Mouse (Mus musculus): Measurements from ENCODE around the gene Osbpl5. TPM values are rescaled to one million over a fixed set of nuclear protein-coding genes. Genes with fewer than 3 reads are reported as not detected.
"Not testable (repeated sequence)": the region's sequence is repeated elsewhere in the genome, so short reads cannot be mapped to it uniquely, and the experiment has no call there.

Gene Osbpl5
- polyA plus RNA-seq, 1 experiment = 8.2 TPM

DNA sequence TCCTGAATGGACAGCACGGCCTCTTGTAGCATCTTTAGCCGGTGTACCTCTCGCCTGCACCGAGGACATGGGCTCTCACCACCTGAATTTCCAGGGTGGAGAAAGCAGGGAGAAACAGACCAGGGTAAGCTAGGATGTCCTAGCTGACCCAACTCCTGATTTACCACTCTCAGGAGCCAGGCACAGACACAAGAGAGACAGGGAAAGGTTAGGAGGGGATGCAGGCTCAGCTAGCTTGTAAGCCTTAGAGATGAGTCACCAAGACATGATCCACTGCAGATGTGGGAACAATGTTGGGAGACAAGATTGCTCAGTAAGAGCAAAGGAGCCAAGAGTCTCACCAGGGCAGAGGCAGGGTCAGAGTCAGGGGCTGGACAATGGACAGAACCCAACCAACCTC lies 64.9 kb downstream of the Osbpl5 start:
- H3K9me3 ChIP-seq (replicated peaks; ENCODE audit: control insufficient read depth, insufficient read depth, low read length, poor library complexity, severe bottlenecking) = no peaks in the 10 kb centered on the region
- no peaks in the 10 kb centered on the region for H3K36me3 ChIP-seq (ENCODE audit: control insufficient read depth, insufficient read depth, low read length, poor library complexity, severe bottlenecking)
- H3K27me3 ChIP-seq (ENCODE audit: control insufficient read depth, insufficient read depth, low read length, poor library complexity, severe bottlenecking) = no peaks in the 10 kb centered on the region
- no peak overlapping the region for H3K9ac ChIP-seq (ENCODE audit: low read depth, poor library complexity, severe bottlenecking)
- no peak overlapping the region for H3K4me3 ChIP-seq (ENCODE audit: low read depth, low read length)
- H3K27ac ChIP-seq (ENCODE audit: insufficient read depth, low read length) = no peak overlapping the region
- TF ChIP-seq POLR2A (IDR thresholded peaks at IDR 0.05; ENCODE audit: insufficient read depth, low read length) (no peak), EP300 (IDR thresholded peaks at IDR 0.05; ENCODE audit: insufficient read depth, low read depth, low read length) (no peak), CTCF (IDR thresholded peaks at IDR 0.05; ENCODE audit: low read depth, low read length) (no peak)
- no peaks in the 10 kb centered on the region for H3K4me1 ChIP-seq (ENCODE audit: control insufficient read depth, insufficient read depth, low read length)

DNA sequence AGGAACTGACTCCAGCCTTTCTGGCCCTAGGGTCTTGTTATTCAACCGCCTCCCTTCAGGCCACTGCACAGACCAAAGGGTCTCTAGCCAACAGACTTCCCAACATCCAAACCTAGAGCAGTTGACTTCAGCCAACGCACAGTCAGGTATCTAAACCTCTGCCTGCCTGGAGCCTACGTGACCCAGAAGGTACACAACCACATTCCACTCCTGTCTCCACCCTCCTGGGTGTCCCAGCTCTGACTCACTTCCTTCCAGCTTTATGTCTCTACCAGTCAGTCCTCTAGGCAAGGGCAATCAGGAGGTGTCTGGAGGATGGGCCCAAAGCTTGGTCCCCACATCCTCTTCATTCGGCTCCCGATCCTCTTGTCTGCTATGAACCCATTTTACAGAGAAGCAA lies 65.6 kb downstream of the Osbpl5 start:
- no peak for TF ChIP-seq POLR2A (IDR thresholded peaks at IDR 0.05; ENCODE audit: insufficient read depth, low read length)
- no peak for TF ChIP-seq EP300 (IDR thresholded peaks at IDR 0.05; ENCODE audit: insufficient read depth, low read depth, low read length)
- TF ChIP-seq CTCF (IDR thresholded peaks at IDR 0.05; ENCODE audit: low read depth, low read length) = no peak
- Histone ChIP-seq H3K36me3 (ENCODE audit: control insufficient read depth, insufficient read depth, low read length, poor library complexity, severe bottlenecking) (no peaks in the 10 kb centered on the region), H3K27ac (ENCODE audit: insufficient read depth, low read length) (no peak overlapping the region), H3K4me1 (ENCODE audit: control insufficient read depth, insufficient read depth, low read length) (no peaks in the 10 kb centered on the region), H3K9ac (ENCODE audit: low read depth, poor library complexity, severe bottlenecking) (no peak overlapping the region), H3K27me3 (ENCODE audit: control insufficient read depth, insufficient read depth, low read length, poor library complexity, severe bottlenecking) (no peaks in the 10 kb centered on the region), H3K4me3 (ENCODE audit: low read depth, low read length) (no peak overlapping the region), H3K9me3 (replicated peaks; ENCODE audit: control insufficient read depth, insufficient read depth, low read length, poor library complexity, severe bottlenecking) (no peaks in the 10 kb centered on the region)

DNA sequence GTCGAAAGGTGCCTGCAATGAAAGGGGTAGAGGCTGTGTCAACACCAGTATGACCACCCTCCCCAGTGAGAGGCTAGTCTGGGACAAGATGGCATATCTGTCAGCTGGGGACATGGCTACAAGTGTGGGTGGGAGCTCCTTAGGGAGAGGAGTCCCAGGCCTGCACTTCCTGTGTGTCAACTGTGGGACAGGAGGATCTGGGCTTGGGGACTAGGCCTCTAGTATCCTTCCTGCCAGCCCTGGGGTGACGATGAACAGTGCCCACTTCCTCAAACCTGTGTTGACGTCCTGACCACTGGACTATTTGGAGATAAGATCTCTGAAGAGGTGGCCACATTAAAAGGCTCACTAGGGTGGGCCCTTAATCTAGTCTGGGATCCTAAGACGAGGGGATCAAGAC lies 66.8 kb downstream of the Osbpl5 start:
- Histone ChIP-seq H3K27ac (ENCODE audit: insufficient read depth, low read length) (no peak overlapping the region), H3K9ac (ENCODE audit: low read depth, poor library complexity, severe bottlenecking) (no peak overlapping the region), H3K27me3 (ENCODE audit: control insufficient read depth, insufficient read depth, low read length, poor library complexity, severe bottlenecking) (no peaks in the 10 kb centered on the region), H3K9me3 (replicated peaks; ENCODE audit: control insufficient read depth, insufficient read depth, low read length, poor library complexity, severe bottlenecking) (no peaks in the 10 kb centered on the region), H3K36me3 (ENCODE audit: control insufficient read depth, insufficient read depth, low read length, poor library complexity, severe bottlenecking) (no peaks in the 10 kb centered on the region), H3K4me1 (ENCODE audit: control insufficient read depth, insufficient read depth, low read length) (no peaks in the 10 kb centered on the region), H3K4me3 (ENCODE audit: low read depth, low read length) (no peak overlapping the region)
- no peak for TF ChIP-seq POLR2A (IDR thresholded peaks at IDR 0.05; ENCODE audit: insufficient read depth, low read length)
- no peak for TF ChIP-seq CTCF (IDR thresholded peaks at IDR 0.05; ENCODE audit: low read depth, low read length)
- no peak for TF ChIP-seq EP300 (IDR thresholded peaks at IDR 0.05; ENCODE audit: insufficient read depth, low read depth, low read length)

DNA sequence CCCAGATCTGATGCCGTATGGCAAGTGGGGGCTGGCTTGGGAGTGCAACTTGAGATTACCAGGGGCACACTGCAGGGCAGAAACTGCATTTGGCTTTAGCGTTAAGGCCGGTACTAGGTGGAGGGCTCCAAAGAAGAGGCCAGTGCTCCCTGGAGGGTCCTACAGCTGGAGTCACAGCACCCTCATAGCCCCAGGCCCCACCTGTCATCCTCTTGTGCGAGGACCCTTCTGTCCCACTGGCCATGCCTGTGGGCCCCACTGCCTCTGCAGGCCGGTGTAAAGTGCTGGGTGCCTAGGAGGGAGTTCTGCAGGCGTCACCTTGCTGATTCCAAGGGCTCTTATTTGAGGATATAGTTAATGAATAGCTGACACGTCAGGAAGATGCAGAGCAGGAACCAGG lies 67.3 kb downstream of the Osbpl5 start:
- H3K4me1 ChIP-seq (ENCODE audit: control insufficient read depth, insufficient read depth, low read length) = no peaks in the 10 kb centered on the region
- H3K4me3 ChIP-seq (ENCODE audit: low read depth, low read length) = no peak overlapping the region
- no peaks in the 10 kb centered on the region for H3K9me3 ChIP-seq (replicated peaks; ENCODE audit: control insufficient read depth, insufficient read depth, low read length, poor library complexity, severe bottlenecking)
- H3K36me3 ChIP-seq (ENCODE audit: control insufficient read depth, insufficient read depth, low read length, poor library complexity, severe bottlenecking) = no peaks in the 10 kb centered on the region
- no peaks in the 10 kb centered on the region for H3K27me3 ChIP-seq (ENCODE audit: control insufficient read depth, insufficient read depth, low read length, poor library complexity, severe bottlenecking)
- H3K9ac ChIP-seq (ENCODE audit: low read depth, poor library complexity, severe bottlenecking) = no peak overlapping the region
- no peak overlapping the region for H3K27ac ChIP-seq (ENCODE audit: insufficient read depth, low read length)
- TF ChIP-seq EP300 (IDR thresholded peaks at IDR 0.05; ENCODE audit: insufficient read depth, low read depth, low read length) = no peak
- TF ChIP-seq CTCF (IDR thresholded peaks at IDR 0.05; ENCODE audit: low read depth, low read length) = no peak
- no peak for TF ChIP-seq POLR2A (IDR thresholded peaks at IDR 0.05; ENCODE audit: insufficient read depth, low read length)

DNA sequence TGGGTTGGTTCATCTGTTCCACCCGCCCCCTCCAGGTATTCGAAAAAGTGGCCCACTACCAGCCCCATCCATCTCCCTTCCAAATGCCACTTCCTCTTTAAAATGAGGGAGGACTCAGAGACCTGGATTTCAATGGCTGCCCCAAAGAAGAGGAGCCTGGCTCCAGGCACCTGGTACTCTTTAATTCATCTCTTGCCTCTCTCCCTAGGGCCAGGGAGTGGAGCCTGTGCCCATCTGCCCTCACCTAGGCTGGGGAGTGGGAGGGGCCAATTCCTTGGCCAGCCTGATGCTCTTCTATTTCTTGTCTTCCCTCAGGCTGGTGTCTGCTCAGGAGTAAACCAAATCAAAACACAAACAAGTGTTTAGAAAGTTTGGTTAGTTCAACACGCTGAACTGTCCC lies 70.1 kb downstream of the Osbpl5 start:
- not testable (repeated sequence) for H3K36me3 ChIP-seq (ENCODE audit: control insufficient read depth, insufficient read depth, low read length, poor library complexity, severe bottlenecking); H3K9ac ChIP-seq (ENCODE audit: low read depth, poor library complexity, severe bottlenecking); H3K27me3 ChIP-seq (ENCODE audit: control insufficient read depth, insufficient read depth, low read length, poor library complexity, severe bottlenecking); H3K9me3 ChIP-seq (replicated peaks; ENCODE audit: control insufficient read depth, insufficient read depth, low read length, poor library complexity, severe bottlenecking); H3K27ac ChIP-seq (ENCODE audit: insufficient read depth, low read length); H3K4me1 ChIP-seq (ENCODE audit: control insufficient read depth, insufficient read depth, low read length); H3K4me3 ChIP-seq (ENCODE audit: low read depth, low read length)

DNA sequence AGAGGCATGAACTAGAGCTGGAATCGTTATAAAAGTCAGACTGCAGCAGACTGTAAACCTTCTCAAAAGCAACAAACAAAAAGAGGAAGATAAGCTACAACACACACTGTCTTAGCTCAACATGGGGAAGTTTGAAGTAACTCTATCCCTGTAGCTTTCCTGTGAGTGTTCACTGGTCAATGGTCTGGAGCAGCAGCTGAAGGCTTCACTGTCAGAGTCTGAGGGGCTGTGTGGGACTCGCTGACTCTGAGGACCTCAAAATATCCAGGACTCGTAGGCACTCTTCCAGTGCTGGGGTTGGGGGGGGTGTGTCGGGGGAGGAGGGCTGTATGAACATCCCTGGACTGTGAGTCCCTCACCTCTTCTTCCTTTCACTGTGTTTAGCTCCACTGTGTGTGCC lies 70.6 kb downstream of the Osbpl5 start:
- H3K27me3 ChIP-seq (ENCODE audit: control insufficient read depth, insufficient read depth, low read length, poor library complexity, severe bottlenecking); H3K27ac ChIP-seq (ENCODE audit: insufficient read depth, low read length); H3K9ac ChIP-seq (ENCODE audit: low read depth, poor library complexity, severe bottlenecking); H3K4me1 ChIP-seq (ENCODE audit: control insufficient read depth, insufficient read depth, low read length); H3K4me3 ChIP-seq (ENCODE audit: low read depth, low read length); H3K9me3 ChIP-seq (replicated peaks; ENCODE audit: control insufficient read depth, insufficient read depth, low read length, poor library complexity, severe bottlenecking); H3K36me3 ChIP-seq (ENCODE audit: control insufficient read depth, insufficient read depth, low read length, poor library complexity, severe bottlenecking): not testable (repeated sequence)
